Mouse (Mus musculus) layer of hippocampus, adult 9-10 months (tissue): ENCODE data around the gene Calr4.
A peak's percentile ranks its signal among the peaks of the same experiment; 100 is the strongest.

Source experiments
- DNase-seq: peaks from one replicate; pipeline ENCODE4 v3.0.0; 2022; ENCODE audit warnings: low spot score

Calr4 gene

GRCm38 (mm10) chr4:109236186-109236879 is 2.0 kb downstream of the Calr4 start:
- DNase-seq: no peak

- DNase-seq: peak; percentile 39
Observed at GRCm38 (mm10) chr4:109238428-109239268, 4.4 kb downstream of the Calr4 start.

GRCm38 (mm10) chr4:109241221-109241620 is 6.9 kb downstream of the Calr4 start:
- no peak for DNase-seq

DNA sequence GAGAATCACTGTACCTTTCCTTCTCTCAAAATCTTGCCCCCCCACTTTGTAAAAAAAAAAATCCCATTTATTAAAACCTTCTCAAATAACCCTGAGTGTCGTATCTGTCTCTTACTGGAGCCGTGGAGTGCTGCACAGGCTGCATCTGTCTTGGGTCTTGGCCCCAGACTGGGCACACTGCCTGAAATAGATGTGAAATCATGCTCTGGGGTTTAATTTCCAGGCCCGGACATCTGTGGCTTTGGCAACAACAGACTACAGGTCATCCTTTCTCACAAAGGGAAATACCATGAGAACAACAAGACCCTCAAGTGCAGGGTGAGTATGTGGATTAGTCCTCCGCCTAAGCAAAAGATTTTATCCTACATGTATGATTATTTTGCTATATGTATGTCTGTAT is 7.6 kb downstream of the Calr4 start:
- no peak for DNase-seq

DNA sequence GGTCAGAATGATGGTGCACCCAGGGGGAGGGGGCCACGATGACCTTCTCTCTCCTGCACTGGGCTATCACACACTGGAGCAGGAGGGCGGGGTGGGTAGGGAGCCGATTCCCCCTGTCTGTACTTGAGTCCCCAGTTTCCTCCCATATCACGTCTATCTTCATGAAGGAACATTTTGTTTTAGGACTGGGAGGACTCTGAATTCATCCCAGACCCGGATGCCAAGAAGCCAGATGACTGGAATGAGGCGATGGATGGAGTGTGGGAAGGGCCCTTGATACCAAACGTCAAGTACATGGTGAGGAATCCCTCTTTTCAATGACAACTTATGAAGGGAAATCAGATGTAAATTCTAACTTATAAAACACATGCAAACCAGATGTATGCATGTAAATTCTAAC is 10.2 kb downstream of the Calr4 start:
- DNase-seq: no peak

GRCm38 (mm10) chr4:109245016-109245620 is 10.8 kb downstream of the Calr4 start:
- no peak for DNase-seq

DNA sequence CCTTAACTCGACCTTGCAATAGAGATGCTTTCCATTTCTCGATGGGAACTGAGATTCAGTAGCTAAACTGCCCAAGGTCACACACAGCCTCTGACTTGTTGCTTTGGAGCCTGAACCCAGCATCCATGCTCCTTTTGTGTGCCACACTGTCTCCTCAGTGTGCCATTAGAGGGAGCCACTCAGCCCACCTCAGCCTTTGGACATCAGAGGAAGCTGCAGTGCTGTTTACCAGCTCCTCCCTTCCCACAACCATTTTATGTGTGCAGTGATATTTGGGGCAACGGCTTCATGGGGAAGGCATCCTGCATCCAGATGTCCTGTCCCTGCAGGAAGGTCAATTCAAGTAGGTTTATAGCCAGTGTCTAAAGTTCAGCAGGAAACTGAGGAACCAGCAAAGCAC is 17.3 kb downstream of the Calr4 start:
- no peak for DNase-seq

- DNase-seq: no peak
Observed at GRCm38 (mm10) chr4:109252199-109252598, 17.9 kb downstream of the Calr4 start.

GRCm38 (mm10) chr4:109253664-109254151 is 19.4 kb downstream of the Calr4 start:
- DNase-seq: no peak

GRCm38 (mm10) chr4:109254511-109254910 is 20.2 kb downstream of the Calr4 start:
- no peak for DNase-seq

GRCm38 (mm10) chr4:109255321-109255720 is 21.0 kb downstream of the Calr4 start:
- DNase-seq: no peak

GRCm38 (mm10) chr4:109255727-109256417 is 21.6 kb downstream of the Calr4 start:
- DNase-seq: no peak

- no peak for DNase-seq
Observed at GRCm38 (mm10) chr4:109256791-109257190, 22.5 kb downstream of the Calr4 start.

DNA sequence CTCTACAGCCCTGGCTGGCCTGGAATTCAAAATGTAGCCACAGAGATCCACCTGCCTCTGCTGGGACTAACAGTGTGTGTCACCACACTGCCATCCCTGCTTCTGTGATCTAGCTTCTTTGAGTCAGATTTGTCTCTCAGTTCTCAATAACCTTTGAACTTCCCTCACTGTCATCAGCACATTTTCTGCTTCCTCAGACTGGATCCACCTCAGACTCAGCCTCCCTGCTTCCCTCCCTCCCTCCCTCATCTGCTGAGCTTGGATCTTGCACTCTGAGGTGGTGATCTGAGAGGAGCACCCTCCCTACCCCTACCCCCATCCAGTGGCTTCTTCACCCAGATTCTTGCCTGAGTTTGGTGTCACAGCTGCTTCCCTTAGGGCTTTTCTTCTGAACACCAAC is 23.4 kb downstream of the Calr4 start:
- no peak for DNase-seq

GRCm38 (mm10) chr4:109262068-109262467 is 27.8 kb downstream of the Calr4 start:
- DNase-seq: no peak

DNA sequence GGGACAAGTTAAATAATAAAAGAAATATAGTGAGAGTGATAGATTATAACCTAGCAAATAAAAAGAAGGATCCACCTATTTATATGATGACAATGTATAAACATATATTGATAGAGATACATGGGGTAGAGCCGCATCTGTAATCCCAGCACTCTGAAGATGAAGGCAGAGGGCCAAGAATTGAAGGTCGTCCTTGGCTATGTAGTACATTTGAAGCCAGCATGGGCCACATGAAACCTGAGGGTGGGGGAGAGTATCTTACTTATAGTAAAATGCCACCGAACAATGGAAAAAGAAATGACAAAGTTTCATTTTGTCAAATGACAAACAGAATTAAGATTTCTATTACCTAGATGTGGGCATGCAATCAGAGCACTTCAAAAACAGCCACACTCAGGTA is 31.8 kb downstream of the Calr4 start:
- DNase-seq: no peak

DNA sequence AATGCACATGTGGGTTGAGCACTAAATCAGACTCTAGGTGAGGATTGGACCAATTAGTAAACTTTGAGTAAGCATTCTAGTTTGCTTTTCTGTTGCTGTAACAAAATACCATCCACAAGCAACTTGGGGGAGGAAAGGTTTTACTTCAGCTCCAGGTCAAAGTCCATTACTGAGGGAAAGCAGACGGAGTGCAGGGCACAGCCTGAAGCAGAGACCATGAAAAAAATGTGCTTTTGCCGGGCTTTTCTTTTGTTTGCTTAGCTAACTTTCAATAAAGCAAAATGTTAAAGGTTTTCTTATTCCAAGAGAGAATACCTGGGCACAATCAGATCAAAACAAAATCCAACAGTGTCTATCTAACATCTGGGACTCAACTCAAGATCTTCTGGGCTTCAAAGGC is 32.5 kb downstream of the Calr4 start:
- no peak for DNase-seq

- DNase-seq: no peak
Observed at GRCm38 (mm10) chr4:109267452-109267851, 33.2 kb downstream of the Calr4 start.

DNA sequence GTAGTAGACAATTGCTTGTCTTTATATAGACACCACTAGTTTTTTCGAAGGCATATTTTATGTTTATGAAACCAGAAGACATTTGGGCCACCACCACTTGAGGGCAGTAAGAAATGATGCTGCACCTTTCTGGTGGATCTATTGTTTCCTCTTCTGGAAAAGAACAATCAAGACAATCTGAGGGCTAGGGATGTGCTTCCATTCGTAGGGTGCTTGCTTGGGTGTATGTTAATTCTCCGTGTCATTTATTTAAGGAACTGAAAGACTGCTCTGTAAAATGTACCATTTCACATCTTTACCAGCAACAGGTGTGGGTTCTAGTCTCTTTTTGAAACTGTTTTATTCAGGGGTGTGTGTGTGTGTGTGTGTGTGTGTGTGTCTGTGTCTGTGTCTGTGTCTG is 34.6 kb downstream of the Calr4 start:
- no peak for DNase-seq

DNA sequence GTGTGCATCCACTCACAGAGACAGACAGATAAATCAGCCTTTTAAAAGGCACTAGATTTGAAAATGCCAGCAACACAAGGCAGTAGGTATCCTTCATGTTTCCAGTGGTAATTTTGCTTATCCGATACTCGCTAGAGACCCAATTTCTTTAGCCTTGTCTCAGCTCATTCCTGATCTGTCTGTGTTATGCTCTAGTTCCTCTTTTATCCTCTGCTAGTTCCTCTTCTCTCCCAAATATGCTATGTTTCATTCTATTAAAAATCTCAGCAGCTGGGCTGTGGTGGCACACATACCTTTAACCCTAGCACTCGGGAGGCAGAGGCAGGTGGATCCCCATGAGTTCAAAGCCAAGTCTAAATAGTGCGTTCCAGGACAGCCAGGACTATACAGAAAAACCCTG is 37.5 kb downstream of the Calr4 start:
- no peak for DNase-seq

- no peak for DNase-seq
Observed at GRCm38 (mm10) chr4:109273586-109274240, 39.4 kb downstream of the Calr4 start.
